Comparison of ENCODE assay signal across 8 mouse cellular contexts in the genomic region with DNA sequence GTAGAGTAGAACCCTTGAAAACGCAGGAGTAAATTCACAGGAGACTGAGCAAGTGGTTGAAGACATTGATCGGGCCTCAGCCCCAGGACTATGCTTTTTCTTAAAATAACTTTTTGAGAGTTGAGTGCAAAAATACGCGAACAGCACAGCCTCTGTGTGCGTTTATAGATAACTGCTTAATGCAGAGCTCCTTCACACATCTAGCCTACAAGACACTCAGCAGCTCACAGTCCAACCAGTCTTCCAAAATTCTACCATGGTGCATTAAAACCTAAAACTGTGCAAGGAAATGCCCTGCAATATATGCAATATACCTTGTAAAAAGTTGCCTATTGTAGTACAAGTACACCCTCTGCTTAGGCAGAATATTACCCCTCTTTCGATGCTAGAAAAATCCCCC. TPM values are rescaled to one million over a fixed set of nuclear protein-coding genes. Genes with fewer than 3 reads are reported as not detected.
DNase-seq lines count a peak whose midpoint lies in the region; ATAC-seq and TF ChIP-seq lines count a peak whose summit lies in the region.

No protein-coding gene starts in this region.

- no peaks in the 10 kb centered on the region for H3K36me3 ChIP-seq in neural tube, embryonic 11.5 days (ENCODE audit: control insufficient read depth, insufficient read depth, low read length)
- peaks cover 12% of the 10 kb centered on the region for H3K36me3 ChIP-seq in liver, embryonic 12.5 days
- H3K36me3 ChIP-seq in stomach, postnatal 0 days (ENCODE audit: control insufficient read depth, insufficient read depth, low read length) = no peaks in the 10 kb centered on the region; the same call in 1 of the 2 replicates

- H3K4me2 ChIP-seq in neural tube, embryonic 11.5 days (ENCODE audit: low read depth) = peak overlapping the region; percentile 22; the same call in 1 of the 2 replicates
- H3K4me2 ChIP-seq in liver, embryonic 12.5 days = peak overlapping the region; percentile 91
- peak overlapping the region; percentile 44 for H3K4me2 ChIP-seq in stomach, postnatal 0 days (replicated peaks; ENCODE audit: low read depth)

- H3K4me1 ChIP-seq in neural tube, embryonic 11.5 days (ENCODE audit: control insufficient read depth, insufficient read depth, low read length) = peaks cover 13% of the 10 kb centered on the region
- H3K4me1 ChIP-seq in liver, embryonic 12.5 days = peaks cover 54% of the 10 kb centered on the region
- peaks cover 8% of the 10 kb centered on the region; the same call in 1 of the 2 replicates for H3K4me1 ChIP-seq in stomach, postnatal 0 days (replicated peaks; ENCODE audit: control insufficient read depth, insufficient read depth)

- no peak for ATAC-seq in neural tube, embryonic 11.5 days (ENCODE audit: insufficient read depth, low FRiP score, low TSS enrichment)
- ATAC-seq in liver, embryonic 12.5 days = peak; percentile 28; the same call in 1 of the 2 replicates
- no peak for ATAC-seq in stomach, postnatal 0 days (ENCODE audit: low FRiP score, low TSS enrichment)

- no peaks in the 10 kb centered on the region for H3K9me3 ChIP-seq in neural tube, embryonic 11.5 days (ENCODE audit: control insufficient read depth, low read length)
- H3K9me3 ChIP-seq in liver, embryonic 12.5 days (replicated peaks) = no peaks in the 10 kb centered on the region
- no peaks in the 10 kb centered on the region for H3K9me3 ChIP-seq in stomach, postnatal 0 days (ENCODE audit: control insufficient read depth, low read length)

- DNase-seq in embryo, embryonic 10.5 days (ENCODE audit: low spot score) = peak; percentile 40
- no peak for DNase-seq in embryo, embryonic 10 days (ENCODE audit: low spot score)
- no peak for DNase-seq in neural tube, embryonic 11.5 days (ENCODE audit: low spot score)
- DNase-seq in neural tube, embryonic 10.5 days (ENCODE audit: extremely low spot score, low spot score) = no peak
- no peak for DNase-seq in stomach, postnatal 0 days (ENCODE audit: low spot score)
- DNase-seq in right cerebral cortex, postnatal 4 days = no peak
- no peak for DNase-seq in right cerebral cortex, postnatal 14 days

- H3K9ac ChIP-seq in neural tube, embryonic 11.5 days (ENCODE audit: low read length) = no peak overlapping the region
- H3K9ac ChIP-seq in liver, embryonic 12.5 days = no peak overlapping the region
- H3K9ac ChIP-seq in stomach, postnatal 0 days (ENCODE audit: low read length) = no peak overlapping the region

- WGBS in neural tube, embryonic 11.5 days = 19% methylated on average over 6 of the region's 6 CpGs
- WGBS in liver, embryonic 12.5 days (ENCODE audit: insufficient replicate concordance) = 6% methylated on average over 6 of the region's 6 CpGs
- 3% methylated on average over 6 of the region's 6 CpGs for WGBS in stomach, postnatal 0 days

- no peak for TF ChIP-seq CTCF in stomach, postnatal 0 days (IDR thresholded peaks at IDR 0.05; ENCODE audit: low read depth)

- no peak overlapping the region for H3K27ac ChIP-seq in neural tube, embryonic 11.5 days (ENCODE audit: low read depth, low read length)
- H3K27ac ChIP-seq in liver, embryonic 12.5 days = peak overlapping the region; percentile 52
- peak overlapping the region; percentile 75 for H3K27ac ChIP-seq in stomach, postnatal 0 days (replicated peaks)

- TF ChIP-seq EP300 in stomach, postnatal 0 days (optimal IDR thresholded peaks at IDR 0.05) = no peak

- no peak overlapping the region for H3K4me3 ChIP-seq in neural tube, embryonic 11.5 days (ENCODE audit: low read depth, low read length)
- H3K4me3 ChIP-seq in liver, embryonic 12.5 days = peak overlapping the region; percentile 10; the same call in 1 of the 2 replicates
- peak overlapping the region; percentile 12; the same call in 1 of the 2 replicates for H3K4me3 ChIP-seq in stomach, postnatal 0 days (ENCODE audit: low read depth, low read length)

- peaks cover 26% of the 10 kb centered on the region for H3K27me3 ChIP-seq in neural tube, embryonic 11.5 days (ENCODE audit: control insufficient read depth, insufficient read depth, low read length)
- H3K27me3 ChIP-seq in liver, embryonic 12.5 days (replicated peaks) = peaks cover 39% of the 10 kb centered on the region
- no peaks in the 10 kb centered on the region for H3K27me3 ChIP-seq in stomach, postnatal 0 days (ENCODE audit: control insufficient read depth, insufficient read depth, low read length)

RNA-seq across cellular contexts. Expression of a gene that starts 0.6 kb away (rescaled TPM):
- 2.6 and 2.8 TPM in 2 replicates for polyA plus RNA-seq in neural tube, embryonic 11.5 days (2014; fragmentation: Nextera tagmentation; extraction: Ambion mirVana)
- polyA plus RNA-seq in liver, embryonic 12.5 days (2016; fragmentation: Nextera tagmentation; extraction: Ambion mirVana) = 4.0 and 4.3 TPM in 2 replicates
- 3.7 and 4.0 TPM in 2 replicates for polyA plus RNA-seq in stomach, postnatal 0 days (2015; fragmentation: Nextera tagmentation; extraction: Ambion mirVana)

Comparison
In these comparisons a context has a peak if more than half of its experiments do, and no peak if none do; other contexts are left out.
1. H3K4me2 ChIP-seq: peak in every context shown above with its lines; median percentile 91 in liver, embryonic 12.5 days; 44 in stomach, postnatal 0 days; 22 in neural tube, embryonic 11.5 days.